Mouse (Mus musculus) midbrain, postnatal 0 days (tissue): Measurements from ENCODE around the gene Pnrc1. TPM values are rescaled to one million over a fixed set of nuclear protein-coding genes. Genes with fewer than 3 reads are reported as not detected.
"Not testable (repeated sequence)": the region's sequence is repeated elsewhere in the genome, so short reads cannot be mapped to it uniquely, and the experiment has no call there.

Experiments
- ATAC-seq: fragments of 200-750 bp; cut with Nextera tagmentation; 2 replicates; pipeline ENCODE4 v1.8.0; 2017; ENCODE audit warnings: moderate number of reproducible peaks, mild to moderate bottlenecking, moderate TSS enrichment, moderate library complexity; ENCODE audit not compliant: low FRiP score
- DNase-seq: peaks from one replicate; pipeline ENCODE4 v3.0.0-alpha.2; 2015; ENCODE audit warnings: low spot score
- H3K27ac ChIP-seq: fragments of 300-500 bp; sonication (generic); 2 replicates; pipeline ENCODE4 v1.5.1; 2014; ENCODE audit warnings: low read depth, mild to moderate bottlenecking, low read length, mixed read lengths
- H3K27me3 ChIP-seq: fragments of 300-500 bp; sonication (generic); 2 replicates; pipeline ENCODE4 v1.6.1; 2014; ENCODE audit warnings: low read length, control low read depth, mixed read lengths; ENCODE audit not compliant: insufficient read depth
- H3K36me3 ChIP-seq: fragments of 300-500 bp; sonication (generic); 2 replicates; pipeline ENCODE4 v1.6.1; 2014; ENCODE audit warnings: low read length, control low read depth, mixed read lengths; ENCODE audit not compliant: insufficient read depth
- H3K4me1 ChIP-seq: fragments of 300-500 bp; sonication (generic); 2 replicates; pipeline ENCODE4 v1.6.1; 2014; ENCODE audit warnings: mild to moderate bottlenecking, control low read depth, antibody characterized with exemption, low read length, mixed read lengths; ENCODE audit not compliant: insufficient read depth
- H3K4me2 ChIP-seq: fragments of 300-500 bp; sonication (generic); 2 replicates; pipeline ENCODE4 v1.6.1; 2014; ENCODE audit warnings: low read depth, mild to moderate bottlenecking, low read length, mixed read lengths; ENCODE audit not compliant: poor library complexity, severe bottlenecking
- H3K4me3 ChIP-seq: fragments of 300-500 bp; sonication (generic); 2 replicates; pipeline ENCODE4 v1.5.1; 2014; ENCODE audit warnings: low read depth, mild to moderate bottlenecking, low read length, moderate library complexity
- H3K9ac ChIP-seq: fragments of 300-500 bp; sonication (generic); replicated peaks from 2 replicates; pipeline ENCODE4 v1.6.1; 2014; ENCODE audit warnings: mild to moderate bottlenecking, low read length, moderate library complexity, mixed read lengths; ENCODE audit not compliant: poor library complexity, severe bottlenecking
- H3K9me3 ChIP-seq: fragments of 300-500 bp; sonication (generic); 2 replicates; pipeline ENCODE4 v1.6.1; 2016; ENCODE audit warnings: low read length, control low read depth
- CTCF ChIP-seq: IDR thresholded peaks from 2 replicates; pipeline ENCODE4 v1.5.1; 2016; ENCODE audit warnings: antibody characterized with exemption, mild to moderate bottlenecking
- WGBS: fragments of 180-500 bp; shearing (Covaris S2); extraction: QIAGEN DNeasy Blood & Tissue Kit; methylation state at CpG from one replicate; pipeline ENCODE4 v1.1.7; 2014; 5-methylcytosine and 5-hydroxymethylcytosine counted together
- polyA plus RNA-seq: library from polyadenylated mRNA; unstranded; fragments of >200 nt; fragmentation: Nextera tagmentation; extraction: Ambion mirVana; gene quantifications from 2 replicates; pipeline ENCODE4 v1.2.1, GENCODE M21; 2015
- total RNA-seq: library from RNA; depleted of rRNA; stranded (reverse); fragments of >200 nt; gene quantifications from 2 replicates; pipeline ENCODE4 v1.2.3, GENCODE M21; 2014; rRNA removed

Gene Pnrc1
- 91.3 and 109 TPM in 2 replicates for total RNA-seq
- 41.3 and 43.6 TPM in 2 replicates for polyA plus RNA-seq

GRCm38 (mm10) chr4:33290002-33290401, at the start of gene Pnrc1:
Gene Pnrc1 (minus strand): TSS chr4:33290163.
- 59% methylated on average over 3 of the region's 3 CpGs for WGBS
- Histone ChIP-seq H3K9me3 (no peaks in the 10 kb centered on the region), H3K9ac (no peak within 1 kb of the TSS), H3K36me3 (no peaks in the 10 kb centered on the region), H3K27ac (peak within 1 kb of the TSS; percentile 47; the same call in 1 of the 2 replicates), H3K4me1 (no peaks in the 10 kb centered on the region), H3K27me3 (no peaks in the 10 kb centered on the region; the same call in 1 of the 2 replicates), H3K4me3 (no peak within 1 kb of the TSS), H3K4me2 (no peak within 1 kb of the TSS)
- ATAC-seq (peak; percentile 93), DNase-seq (peak; percentile 75)
- TF ChIP-seq CTCF, result no peak

GRCm38 (mm10) chr4:33337999-33338398, 48.0 kb upstream of the Pnrc1 start:
- Histone ChIP-seq H3K36me3 (peaks cover 18% of the 10 kb centered on the region; the same call in 1 of the 2 replicates), H3K27ac (no peak overlapping the region), H3K9ac (no peak overlapping the region), H3K4me2 (no peak overlapping the region), H3K27me3 (no peaks in the 10 kb centered on the region), H3K9me3 (no peaks in the 10 kb centered on the region), H3K4me1 (no peaks in the 10 kb centered on the region), H3K4me3 (no peak overlapping the region)
- ATAC-seq (no peak), DNase-seq (no peak)
- 90% methylated on average over 1 of the region's 1 CpGs for WGBS
- no peak for TF ChIP-seq CTCF

- Histone ChIP-seq H3K27me3 (no peaks in the 10 kb centered on the region), H3K36me3 (peaks cover 10% of the 10 kb centered on the region; the same call in 1 of the 2 replicates), H3K4me1 (no peaks in the 10 kb centered on the region), H3K4me3 (no peak overlapping the region), H3K9ac (no peak overlapping the region), H3K4me2 (no peak overlapping the region), H3K9me3 (no peaks in the 10 kb centered on the region), H3K27ac (no peak overlapping the region)
- DNase-seq, result no peak
- 95% methylated on average over 1 of the region's 1 CpGs for WGBS
- no peak for TF ChIP-seq CTCF
- ATAC-seq, result no peak
Observed at GRCm38 (mm10) chr4:33332956-33333455, 43.0 kb upstream of the Pnrc1 start.

- H3K9me3 ChIP-seq, result no peaks in the 10 kb centered on the region
- no peak for TF ChIP-seq CTCF
- ATAC-seq (no peak), DNase-seq (no peak)
- no peak overlapping the region for H3K4me3 ChIP-seq
- H3K4me1 ChIP-seq, result no peaks in the 10 kb centered on the region
- H3K4me2 ChIP-seq, result no peak overlapping the region
- no peaks in the 10 kb centered on the region for H3K27me3 ChIP-seq
- H3K36me3 ChIP-seq, result peaks cover 15% of the 10 kb centered on the region; the same call in 1 of the 2 replicates
- H3K27ac ChIP-seq, result no peak overlapping the region
- 94% methylated on average over 4 of the region's 4 CpGs for WGBS
- H3K9ac ChIP-seq, result no peak overlapping the region
Observed at GRCm38 (mm10) chr4:33331147-33331546, 41.2 kb upstream of the Pnrc1 start.

- Histone ChIP-seq H3K27me3 (no peaks in the 10 kb centered on the region), H3K4me2 (no peak overlapping the region), H3K27ac (no peak overlapping the region), H3K36me3 (0 out of 2 replicates have a peak, but pooled peaks cover 3% of the 10 kb centered on the region), H3K4me3 (no peak overlapping the region), H3K4me1 (no peaks in the 10 kb centered on the region), H3K9ac (no peak overlapping the region), H3K9me3 (no peaks in the 10 kb centered on the region)
- no peak for TF ChIP-seq CTCF
- DNase-seq, result no peak
- no peak for ATAC-seq
- WGBS, result 92% methylated on average over 5 of the region's 5 CpGs
Observed at GRCm38 (mm10) chr4:33315840-33316239, 25.9 kb upstream of the Pnrc1 start.

- not testable (repeated sequence) for ATAC-seq, H3K4me2 ChIP-seq, DNase-seq, H3K4me3 ChIP-seq, H3K36me3 ChIP-seq, H3K9me3 ChIP-seq, H3K27me3 ChIP-seq, H3K9ac ChIP-seq, H3K4me1 ChIP-seq, H3K27ac ChIP-seq
- WGBS, result 95% methylated on average over 6 of the region's 8 CpGs
Observed at GRCm38 (mm10) chr4:33314150-33314549, 24.2 kb upstream of the Pnrc1 start.
